Mouse (Mus musculus): ENCODE results near the gene Sis.

- TF ChIP-seq CTCF (IDR thresholded peaks at IDR 0.05; ENCODE audit: low read depth) (no peak), EP300 (IDR thresholded peaks at IDR 0.05; ENCODE audit: low read depth) (no peak)
Measured at GRCm38 (mm10) chr3:72918919-72919526, 48.6 kb downstream of the Sis start.
